In the genomic region with DNA sequence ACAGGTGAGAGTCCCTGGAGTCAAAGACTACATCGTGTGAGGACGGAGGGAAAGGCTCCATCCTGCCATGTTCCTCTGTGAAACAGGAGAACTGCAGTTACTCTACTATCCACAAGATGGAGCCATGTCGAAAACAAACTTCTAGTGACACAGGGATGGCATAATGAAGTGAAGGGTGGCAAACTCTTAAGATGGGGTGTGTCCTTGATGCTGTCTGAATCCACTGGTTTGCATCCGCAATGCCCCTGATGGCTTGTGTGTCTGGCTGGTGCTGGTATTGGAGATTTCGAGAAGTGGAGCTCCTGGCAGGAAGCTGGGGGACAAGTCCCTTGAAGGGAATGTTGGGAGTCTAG, we compare ENCODE assay signal across 8 mouse cellular contexts.
A peak's percentile ranks its signal among the peaks of the same experiment; 100 is the strongest.
DNase-seq lines count a peak whose midpoint lies in the region; ATAC-seq lines count a peak whose summit lies in the region.

No protein-coding gene starts in this region.

- intact Hi-C loops in left cerebral cortex, postnatal 14 days (cut with DNase I) = loop anchor here (2.0 to 5.0 kb wide), 3 partner anchors 121 to 248 kb away; partner anchors contain the start of gene Ociad1

- H3K36me3 ChIP-seq in forebrain, embryonic 15.5 days = 0 out of 2 replicates have a peak, but pooled peaks cover 2% of the 10 kb centered on the region
- H3K36me3 ChIP-seq in intestine, embryonic 16.5 days (ENCODE audit: control insufficient read depth, insufficient read depth, low read length) = 0 out of 2 replicates have a peak, but pooled peaks cover 2% of the 10 kb centered on the region

- H3K9me3 ChIP-seq in forebrain, embryonic 15.5 days = no peaks in the 10 kb centered on the region
- H3K9me3 ChIP-seq in intestine, embryonic 16.5 days (ENCODE audit: control insufficient read depth, low read length) = no peaks in the 10 kb centered on the region

- H3K27me3 ChIP-seq in forebrain, embryonic 15.5 days = no peaks in the 10 kb centered on the region
- no peaks in the 10 kb centered on the region for H3K27me3 ChIP-seq in intestine, embryonic 16.5 days (replicated peaks; ENCODE audit: control insufficient read depth, insufficient read depth, low read length)

- peak; percentile 55 for ATAC-seq in forebrain, embryonic 15.5 days (replicated peaks)
- peak; percentile 38 for ATAC-seq in intestine, embryonic 16.5 days
- peak; percentile 42; the same call in 1 of the 2 replicates for ATAC-seq in monocyte, adult 5-6 weeks (replicated peaks; ENCODE audit: insufficient number of reproducible peaks, low FRiP score, low TSS enrichment, poor library complexity, severe bottlenecking)

- DNase-seq in ovary, postnatal 14 days (ENCODE audit: low spot score) = peak; percentile 44
- DNase-seq in ovary, adult 18-20 months (ENCODE audit: low spot score) = no peak
- DNase-seq in c-Kit-negative CD71-positive TER-119-positive erythroid progenitor cells, embryonic 14.5 days (ENCODE audit: low read depth, low spot score) = peak; percentile 65
- peak; percentile 68 for DNase-seq in left cerebral cortex, postnatal 14 days (ENCODE audit: low spot score in 2 of 2)
- DNase-seq in thymus, postnatal 4 days = peak; percentile 42

- no peak overlapping the region for H3K27ac ChIP-seq in forebrain, embryonic 15.5 days (replicated peaks)
- H3K27ac ChIP-seq in intestine, embryonic 16.5 days (ENCODE audit: low read length) = no peak overlapping the region

- 49% methylated on average over 5 of the region's 5 CpGs for WGBS in forebrain, embryonic 15.5 days
- WGBS in intestine, embryonic 16.5 days = 45% methylated on average over 5 of the region's 5 CpGs

- no peak overlapping the region for H3K4me3 ChIP-seq in forebrain, embryonic 15.5 days
- H3K4me3 ChIP-seq in intestine, embryonic 16.5 days (ENCODE audit: low read length) = no peak overlapping the region

- peaks cover 10% of the 10 kb centered on the region for H3K4me1 ChIP-seq in forebrain, embryonic 15.5 days
- peaks cover 3% of the 10 kb centered on the region; the same call in 1 of the 2 replicates for H3K4me1 ChIP-seq in intestine, embryonic 16.5 days (ENCODE audit: control insufficient read depth, insufficient read depth, low read length)

- H3K9ac ChIP-seq in forebrain, embryonic 15.5 days (replicated peaks) = no peak overlapping the region
- H3K9ac ChIP-seq in intestine, embryonic 16.5 days (ENCODE audit: low read depth, low read length) = no peak overlapping the region

- no peak overlapping the region for H3K4me2 ChIP-seq in forebrain, embryonic 15.5 days (replicated peaks)
- no peak overlapping the region for H3K4me2 ChIP-seq in intestine, embryonic 16.5 days (ENCODE audit: low read depth, low read length)
